Mouse (Mus musculus): ENCODE measurements around the gene Grin3b. TPM values are rescaled to one million over a fixed set of nuclear protein-coding genes. Genes with fewer than 3 reads are reported as not detected.

The Grin3b gene
- polyA plus RNA-seq, 1 experiment from 2014 or later = 0.28 TPM

- peaks cover 41% of the 10 kb centered on the region for H3K27me3 ChIP-seq (ENCODE audit: low read depth, poor library complexity, severe bottlenecking)
- 3% methylated on average over 15 of the region's 15 CpGs for WGBS
- H3K4me1 ChIP-seq = peaks cover 47% of the 10 kb centered on the region
- H3K36me3 ChIP-seq = peaks cover 24% of the 10 kb centered on the region
- H3K4me3 ChIP-seq = peak overlapping the region; percentile 56
- no peak for DNase-seq (ENCODE audit: low spot score)
- no peaks in the 10 kb centered on the region for H3K9me3 ChIP-seq (replicated peaks)
- H3K27ac ChIP-seq = peak overlapping the region; percentile 93
These were observed 48.3 kb downstream of the Grin3b start for GRCm38 (mm10) chr10:80018739-80019297.

GRCm38 (mm10) chr10:80019471-80020131 lies 49.1 kb downstream of the Grin3b start:
- Histone ChIP-seq H3K27me3 (ENCODE audit: low read depth, poor library complexity, severe bottlenecking) (peaks cover 33% of the 10 kb centered on the region), H3K36me3 (peaks cover 30% of the 10 kb centered on the region), H3K9me3 (replicated peaks) (no peaks in the 10 kb centered on the region), H3K4me3 (peak overlapping the region; percentile 56), H3K27ac (peak overlapping the region; percentile 93), H3K4me1 (peaks cover 44% of the 10 kb centered on the region)
- WGBS = 3% methylated on average over 20 of the region's 20 CpGs
- DNase-seq (ENCODE audit: low spot score) = peak; percentile 80

- peak overlapping the region; percentile 93 for H3K27ac ChIP-seq
- peaks cover 33% of the 10 kb centered on the region for H3K36me3 ChIP-seq
- H3K4me3 ChIP-seq = peak overlapping the region; percentile 56
- no peak for DNase-seq (ENCODE audit: low spot score)
- H3K4me1 ChIP-seq = peaks cover 43% of the 10 kb centered on the region
- no peaks in the 10 kb centered on the region for H3K9me3 ChIP-seq (replicated peaks)
- H3K27me3 ChIP-seq (ENCODE audit: low read depth, poor library complexity, severe bottlenecking) = peaks cover 27% of the 10 kb centered on the region
- 17% methylated on average over 11 of the region's 11 CpGs for WGBS
These were observed 49.7 kb downstream of the Grin3b start for GRCm38 (mm10) chr10:80020191-80020590.

- H3K27me3 ChIP-seq (ENCODE audit: low read depth, poor library complexity, severe bottlenecking) = peaks cover 22% of the 10 kb centered on the region
- DNase-seq (ENCODE audit: low spot score) = no peak
- 88% methylated on average over 18 of the region's 18 CpGs for WGBS
- peak overlapping the region; percentile 56 for H3K4me3 ChIP-seq
- peaks cover 49% of the 10 kb centered on the region for H3K4me1 ChIP-seq
- peaks cover 38% of the 10 kb centered on the region for H3K36me3 ChIP-seq
- H3K27ac ChIP-seq = peak overlapping the region; percentile 93
- H3K9me3 ChIP-seq (replicated peaks) = no peaks in the 10 kb centered on the region
These were observed 50.2 kb downstream of the Grin3b start for GRCm38 (mm10) chr10:80020603-80021319.

GRCm38 (mm10) chr10:80021320-80021641 lies 50.8 kb downstream of the Grin3b start:
- no peak overlapping the region for H3K27ac ChIP-seq
- DNase-seq (ENCODE audit: low spot score) = no peak
- H3K4me1 ChIP-seq = peaks cover 54% of the 10 kb centered on the region
- no peaks in the 10 kb centered on the region for H3K9me3 ChIP-seq (replicated peaks)
- peaks cover 17% of the 10 kb centered on the region for H3K27me3 ChIP-seq (ENCODE audit: low read depth, poor library complexity, severe bottlenecking)
- WGBS = 89% methylated on average over 13 of the region's 13 CpGs
- H3K36me3 ChIP-seq = peaks cover 43% of the 10 kb centered on the region
- no peak overlapping the region for H3K4me3 ChIP-seq

GRCm38 (mm10) chr10:80022164-80022563 lies 51.6 kb downstream of the Grin3b start:
- DNase-seq (ENCODE audit: low spot score) = no peak
- WGBS = 97% methylated on average over 12 of the region's 12 CpGs
- Histone ChIP-seq H3K4me1 (peaks cover 48% of the 10 kb centered on the region), H3K9me3 (replicated peaks) (no peaks in the 10 kb centered on the region), H3K36me3 (peaks cover 52% of the 10 kb centered on the region), H3K27me3 (ENCODE audit: low read depth, poor library complexity, severe bottlenecking) (peaks cover 9% of the 10 kb centered on the region), H3K27ac (no peak overlapping the region), H3K4me3 (no peak overlapping the region)

GRCm38 (mm10) chr10:80022806-80023205 lies 52.3 kb downstream of the Grin3b start:
- H3K36me3 ChIP-seq = peaks cover 58% of the 10 kb centered on the region
- no peak overlapping the region for H3K4me3 ChIP-seq
- H3K9me3 ChIP-seq (replicated peaks) = no peaks in the 10 kb centered on the region
- H3K27me3 ChIP-seq (ENCODE audit: low read depth, poor library complexity, severe bottlenecking) = peaks cover 2% of the 10 kb centered on the region
- DNase-seq (ENCODE audit: low spot score) = no peak
- 96% methylated on average over 8 of the region's 8 CpGs for WGBS
- peaks cover 48% of the 10 kb centered on the region for H3K4me1 ChIP-seq
- no peak overlapping the region for H3K27ac ChIP-seq

GRCm38 (mm10) chr10:80023758-80024157 lies 53.2 kb downstream of the Grin3b start:
- WGBS = 89% methylated on average over 5 of the region's 5 CpGs
- DNase-seq (ENCODE audit: low spot score) = no peak
- Histone ChIP-seq H3K4me1 (peaks cover 45% of the 10 kb centered on the region), H3K4me3 (no peak overlapping the region), H3K27ac (no peak overlapping the region), H3K36me3 (peaks cover 68% of the 10 kb centered on the region), H3K9me3 (replicated peaks) (no peaks in the 10 kb centered on the region), H3K27me3 (ENCODE audit: low read depth, poor library complexity, severe bottlenecking) (no peaks in the 10 kb centered on the region)

GRCm38 (mm10) chr10:80024229-80025043 lies 53.9 kb downstream of the Grin3b start:
- WGBS = 83% methylated on average over 15 of the region's 15 CpGs
- Histone ChIP-seq H3K27me3 (ENCODE audit: low read depth, poor library complexity, severe bottlenecking) (no peaks in the 10 kb centered on the region), H3K36me3 (peaks cover 74% of the 10 kb centered on the region), H3K27ac (0 out of 2 replicates have a peak overlapping the region, but pooled peaks have one; percentile 8), H3K9me3 (replicated peaks) (no peaks in the 10 kb centered on the region), H3K4me3 (no peak overlapping the region), H3K4me1 (peaks cover 38% of the 10 kb centered on the region)
- no peak for DNase-seq (ENCODE audit: low spot score)

GRCm38 (mm10) chr10:80025044-80025347 lies 54.5 kb downstream of the Grin3b start:
- Histone ChIP-seq H3K27me3 (ENCODE audit: low read depth, poor library complexity, severe bottlenecking) (no peaks in the 10 kb centered on the region), H3K9me3 (replicated peaks) (no peaks in the 10 kb centered on the region), H3K4me3 (no peak overlapping the region), H3K27ac (no peak overlapping the region), H3K36me3 (peaks cover 79% of the 10 kb centered on the region), H3K4me1 (peaks cover 33% of the 10 kb centered on the region)
- no peak for DNase-seq (ENCODE audit: low spot score)
- WGBS = 66% methylated on average over 4 of the region's 4 CpGs

GRCm38 (mm10) chr10:80025463-80025862 lies 54.9 kb downstream of the Grin3b start:
- peaks cover 28% of the 10 kb centered on the region for H3K4me1 ChIP-seq
- 0 out of 2 replicates have a peak overlapping the region, but pooled peaks have one; percentile 6 for H3K4me3 ChIP-seq
- peaks cover 84% of the 10 kb centered on the region for H3K36me3 ChIP-seq
- WGBS = 74% methylated on average over 10 of the region's 10 CpGs
- no peak for DNase-seq (ENCODE audit: low spot score)
- H3K9me3 ChIP-seq (replicated peaks) = no peaks in the 10 kb centered on the region
- no peaks in the 10 kb centered on the region for H3K27me3 ChIP-seq (ENCODE audit: low read depth, poor library complexity, severe bottlenecking)
- no peak overlapping the region for H3K27ac ChIP-seq

GRCm38 (mm10) chr10:80025889-80026288 lies 55.4 kb downstream of the Grin3b start:
- Histone ChIP-seq H3K36me3 (peaks cover 88% of the 10 kb centered on the region), H3K4me3 (no peak overlapping the region), H3K27me3 (ENCODE audit: low read depth, poor library complexity, severe bottlenecking) (no peaks in the 10 kb centered on the region), H3K9me3 (replicated peaks) (no peaks in the 10 kb centered on the region), H3K4me1 (peaks cover 24% of the 10 kb centered on the region), H3K27ac (no peak overlapping the region)
- 59% methylated on average over 12 of the region's 12 CpGs for WGBS
- DNase-seq (ENCODE audit: low spot score) = no peak
